Mouse (Mus musculus): ENCODE measurements around the gene Paqr6. TPM values are rescaled to one million over a fixed set of nuclear protein-coding genes. Genes with fewer than 3 reads are reported as not detected.

The Paqr6 gene
- polyA plus RNA-seq, 1 experiment = not detected

GRCm38 (mm10) chr3:88384364-88384763, 20.0 kb downstream of the Paqr6 start, which contains the start of gene Bglap:
TSS of gene Bglap (minus strand) at chr3:88384464.
- H3K4me3 ChIP-seq (ENCODE audit: insufficient read depth, low read length) = no peak within 1 kb of the TSS
- no peak within 1 kb of the TSS for H3K27ac ChIP-seq (ENCODE audit: insufficient read depth, low read depth, low read length)
- TF ChIP-seq CTCF (IDR thresholded peaks at IDR 0.05; ENCODE audit: low read depth, low read length) (no peak), POLR2A (IDR thresholded peaks at IDR 0.05; ENCODE audit: borderline replicate concordance, low read depth, low read length) (no peak)
- H3K4me1 ChIP-seq (ENCODE audit: control insufficient read depth, insufficient read depth, low read length) = peaks cover 2% of the 10 kb centered on the region; the same call in 1 of the 2 replicates

GRCm38 (mm10) chr3:88393776-88394375, 29.5 kb downstream of the Paqr6 start:
- TF ChIP-seq POLR2A (IDR thresholded peaks at IDR 0.05; ENCODE audit: borderline replicate concordance, low read depth, low read length) (no peak), CTCF (IDR thresholded peaks at IDR 0.05; ENCODE audit: low read depth, low read length) (no peak)
- Histone ChIP-seq H3K4me1 (ENCODE audit: control insufficient read depth, insufficient read depth, low read length) (peaks cover 3% of the 10 kb centered on the region; the same call in 1 of the 2 replicates), H3K27ac (ENCODE audit: insufficient read depth, low read depth, low read length) (no peak overlapping the region), H3K4me3 (ENCODE audit: insufficient read depth, low read length) (no peak overlapping the region)

GRCm38 (mm10) chr3:88395288-88395687, 30.9 kb downstream of the Paqr6 start:
- peaks cover 3% of the 10 kb centered on the region; the same call in 1 of the 2 replicates for H3K4me1 ChIP-seq (ENCODE audit: control insufficient read depth, insufficient read depth, low read length)
- H3K4me3 ChIP-seq (ENCODE audit: insufficient read depth, low read length) = no peak overlapping the region
- no peak for TF ChIP-seq POLR2A (IDR thresholded peaks at IDR 0.05; ENCODE audit: borderline replicate concordance, low read depth, low read length)
- no peak for TF ChIP-seq CTCF (IDR thresholded peaks at IDR 0.05; ENCODE audit: low read depth, low read length)
- no peak overlapping the region for H3K27ac ChIP-seq (ENCODE audit: insufficient read depth, low read depth, low read length)

DNA sequence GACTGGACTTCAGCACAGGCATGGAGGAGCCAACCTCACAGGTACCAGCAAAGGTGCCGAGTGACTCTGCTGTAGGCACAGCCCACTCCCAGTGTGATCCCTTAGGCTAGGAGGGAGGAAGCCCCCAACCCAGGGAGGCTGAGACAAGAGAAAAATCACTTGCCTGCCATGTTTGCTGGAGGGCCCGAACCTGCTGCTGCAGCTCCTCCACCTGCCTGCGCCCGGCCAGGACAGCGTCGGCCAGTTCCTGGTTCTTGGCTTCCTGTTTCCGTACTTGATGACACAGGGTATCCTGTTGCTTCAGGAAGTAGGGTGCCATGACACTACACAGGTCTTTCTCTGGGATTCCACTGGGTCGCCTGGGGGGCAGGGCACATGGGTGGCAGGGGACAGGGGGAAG, 31.4 kb downstream of the Paqr6 start:
- Histone ChIP-seq H3K4me1 (ENCODE audit: control insufficient read depth, insufficient read depth, low read length) (peaks cover 3% of the 10 kb centered on the region; the same call in 1 of the 2 replicates), H3K4me3 (ENCODE audit: insufficient read depth, low read length) (no peak overlapping the region), H3K27ac (ENCODE audit: insufficient read depth, low read depth, low read length) (no peak overlapping the region)
- TF ChIP-seq POLR2A (IDR thresholded peaks at IDR 0.05; ENCODE audit: borderline replicate concordance, low read depth, low read length) = no peak
- TF ChIP-seq CTCF (IDR thresholded peaks at IDR 0.05; ENCODE audit: low read depth, low read length) = no peak

DNA sequence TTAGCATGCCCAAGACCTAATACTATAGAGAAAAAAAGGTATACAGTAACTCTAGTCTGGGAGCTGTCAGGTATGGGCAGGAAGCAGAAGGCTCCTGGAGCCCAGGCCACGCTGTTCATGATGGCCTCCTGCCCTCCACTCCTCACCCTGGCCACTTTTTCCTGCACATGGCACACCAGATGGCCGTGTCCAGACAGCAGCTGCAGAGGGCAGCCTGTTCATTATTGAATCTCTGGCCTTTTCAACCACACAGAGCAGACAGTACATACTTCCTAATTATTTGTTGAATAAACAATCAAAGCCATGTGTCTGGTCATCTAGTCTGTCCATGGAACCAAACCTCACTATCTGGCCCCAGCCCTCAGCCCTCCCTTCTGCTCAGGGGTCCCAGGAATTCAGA, 34.3 kb downstream of the Paqr6 start:
- Histone ChIP-seq H3K4me1 (ENCODE audit: control insufficient read depth, insufficient read depth, low read length) (peaks cover 16% of the 10 kb centered on the region), H3K4me3 (ENCODE audit: insufficient read depth, low read length) (no peak overlapping the region), H3K27ac (ENCODE audit: insufficient read depth, low read depth, low read length) (no peak overlapping the region)
- TF ChIP-seq POLR2A (IDR thresholded peaks at IDR 0.05; ENCODE audit: borderline replicate concordance, low read depth, low read length) (no peak), CTCF (IDR thresholded peaks at IDR 0.05; ENCODE audit: low read depth, low read length) (no peak)

DNA sequence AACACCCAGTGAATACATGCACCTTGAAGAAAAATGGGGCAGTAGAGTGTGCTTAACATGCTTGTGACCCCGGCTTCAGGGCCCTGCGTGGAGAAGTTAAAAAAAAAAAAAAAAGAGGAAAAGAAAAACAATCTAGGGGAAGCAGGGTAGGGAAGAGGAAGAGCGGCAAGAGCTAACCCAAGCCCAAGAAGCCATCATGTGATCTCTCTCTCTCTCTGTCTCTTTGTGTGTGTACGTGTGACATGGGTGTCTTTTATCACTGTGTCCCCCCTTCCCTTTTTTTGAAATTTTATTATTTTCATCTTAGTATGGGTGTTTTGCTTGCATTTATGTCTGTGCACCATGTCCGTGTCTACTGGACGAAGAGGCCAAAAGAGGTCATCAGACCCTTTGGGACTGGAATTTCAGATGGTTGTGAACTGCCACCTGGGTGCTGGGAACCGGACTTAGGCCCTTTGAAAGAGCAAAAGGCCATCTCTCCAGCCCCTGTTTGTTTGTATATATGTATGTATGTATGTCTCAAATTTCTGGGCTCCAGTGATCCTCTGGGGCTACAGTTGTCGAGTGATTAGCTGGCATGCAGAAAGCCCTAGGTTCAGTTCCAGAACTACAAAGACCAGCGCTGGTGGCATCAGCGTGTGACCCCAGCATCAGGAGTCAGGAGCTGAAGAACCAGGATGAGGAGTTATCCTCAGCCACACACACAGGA, 39.3 kb downstream of the Paqr6 start:
- no peak overlapping the region for H3K4me3 ChIP-seq (ENCODE audit: insufficient read depth, low read length)
- no peak for TF ChIP-seq CTCF (IDR thresholded peaks at IDR 0.05; ENCODE audit: low read depth, low read length)
- TF ChIP-seq POLR2A (IDR thresholded peaks at IDR 0.05; ENCODE audit: borderline replicate concordance, low read depth, low read length) = no peak
- peak overlapping the region; percentile 82 for H3K27ac ChIP-seq (ENCODE audit: insufficient read depth, low read depth, low read length)
- peaks cover 19% of the 10 kb centered on the region for H3K4me1 ChIP-seq (ENCODE audit: control insufficient read depth, insufficient read depth, low read length)

DNA sequence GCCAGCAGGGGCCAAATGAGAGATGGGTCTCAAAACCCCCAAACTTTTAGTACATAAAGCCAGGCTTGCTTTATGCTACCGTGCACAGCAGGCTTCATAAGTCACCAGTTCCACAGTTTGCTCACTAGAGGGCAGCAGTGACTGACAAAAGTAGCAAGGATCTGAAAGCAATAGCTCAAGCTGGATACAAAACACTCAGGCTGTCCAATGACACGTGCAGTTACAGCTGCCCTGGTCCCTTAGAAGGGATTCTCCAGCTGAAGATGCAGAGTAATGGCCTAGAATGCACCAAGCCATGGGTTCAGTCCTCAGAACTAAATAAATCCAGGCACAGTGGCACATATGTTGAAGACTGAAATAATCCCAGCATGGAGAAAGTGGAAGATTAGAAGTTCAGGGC, 42.7 kb downstream of the Paqr6 start:
- H3K27ac ChIP-seq (ENCODE audit: insufficient read depth, low read depth, low read length) = no peak overlapping the region
- no peak for TF ChIP-seq POLR2A (IDR thresholded peaks at IDR 0.05; ENCODE audit: borderline replicate concordance, low read depth, low read length)
- TF ChIP-seq CTCF (IDR thresholded peaks at IDR 0.05; ENCODE audit: low read depth, low read length) = peak; percentile 48; the same call in 1 of the 2 replicates
- no peak overlapping the region for H3K4me3 ChIP-seq (ENCODE audit: insufficient read depth, low read length)
- peaks cover 29% of the 10 kb centered on the region for H3K4me1 ChIP-seq (ENCODE audit: control insufficient read depth, insufficient read depth, low read length)

DNA sequence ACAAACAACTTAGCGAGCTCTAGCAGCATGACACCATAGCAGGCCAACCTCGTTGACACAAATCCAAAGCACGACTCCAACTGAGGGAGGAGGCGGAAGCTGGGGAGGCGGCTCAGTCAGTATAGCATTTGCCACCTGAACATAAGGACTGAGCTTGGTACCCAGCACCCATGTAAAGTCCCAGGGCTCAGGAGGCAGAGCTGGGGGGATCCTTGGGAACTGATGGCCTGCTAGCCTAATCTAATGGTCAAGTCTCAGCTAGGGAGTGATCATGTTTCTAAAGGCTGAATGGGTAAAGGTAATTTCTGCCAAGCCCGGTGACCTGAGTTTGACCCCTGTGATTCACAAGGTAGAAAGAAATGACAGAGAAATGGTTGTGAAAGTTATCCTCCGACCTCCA, 43.1 kb downstream of the Paqr6 start:
- Histone ChIP-seq H3K4me1 (ENCODE audit: control insufficient read depth, insufficient read depth, low read length) (peaks cover 25% of the 10 kb centered on the region), H3K27ac (ENCODE audit: insufficient read depth, low read depth, low read length) (no peak overlapping the region), H3K4me3 (ENCODE audit: insufficient read depth, low read length) (no peak overlapping the region)
- TF ChIP-seq POLR2A (IDR thresholded peaks at IDR 0.05; ENCODE audit: borderline replicate concordance, low read depth, low read length) = no peak
- TF ChIP-seq CTCF (IDR thresholded peaks at IDR 0.05; ENCODE audit: low read depth, low read length) = no peak

GRCm38 (mm10) chr3:88408953-88409352, 44.6 kb downstream of the Paqr6 start:
- H3K4me3 ChIP-seq (ENCODE audit: insufficient read depth, low read length) = peak overlapping the region; percentile 79
- H3K27ac ChIP-seq (ENCODE audit: insufficient read depth, low read depth, low read length) = peak overlapping the region; percentile 91
- H3K4me1 ChIP-seq (ENCODE audit: control insufficient read depth, insufficient read depth, low read length) = peaks cover 20% of the 10 kb centered on the region
- TF ChIP-seq CTCF (IDR thresholded peaks at IDR 0.05; ENCODE audit: low read depth, low read length) (no peak), POLR2A (IDR thresholded peaks at IDR 0.05; ENCODE audit: borderline replicate concordance, low read depth, low read length) (no peak)

Measured in bone marrow macrophage, adult 2 months (primary cell).